Mouse (Mus musculus): ENCODE results near the gene Ppp4c.

DNA sequence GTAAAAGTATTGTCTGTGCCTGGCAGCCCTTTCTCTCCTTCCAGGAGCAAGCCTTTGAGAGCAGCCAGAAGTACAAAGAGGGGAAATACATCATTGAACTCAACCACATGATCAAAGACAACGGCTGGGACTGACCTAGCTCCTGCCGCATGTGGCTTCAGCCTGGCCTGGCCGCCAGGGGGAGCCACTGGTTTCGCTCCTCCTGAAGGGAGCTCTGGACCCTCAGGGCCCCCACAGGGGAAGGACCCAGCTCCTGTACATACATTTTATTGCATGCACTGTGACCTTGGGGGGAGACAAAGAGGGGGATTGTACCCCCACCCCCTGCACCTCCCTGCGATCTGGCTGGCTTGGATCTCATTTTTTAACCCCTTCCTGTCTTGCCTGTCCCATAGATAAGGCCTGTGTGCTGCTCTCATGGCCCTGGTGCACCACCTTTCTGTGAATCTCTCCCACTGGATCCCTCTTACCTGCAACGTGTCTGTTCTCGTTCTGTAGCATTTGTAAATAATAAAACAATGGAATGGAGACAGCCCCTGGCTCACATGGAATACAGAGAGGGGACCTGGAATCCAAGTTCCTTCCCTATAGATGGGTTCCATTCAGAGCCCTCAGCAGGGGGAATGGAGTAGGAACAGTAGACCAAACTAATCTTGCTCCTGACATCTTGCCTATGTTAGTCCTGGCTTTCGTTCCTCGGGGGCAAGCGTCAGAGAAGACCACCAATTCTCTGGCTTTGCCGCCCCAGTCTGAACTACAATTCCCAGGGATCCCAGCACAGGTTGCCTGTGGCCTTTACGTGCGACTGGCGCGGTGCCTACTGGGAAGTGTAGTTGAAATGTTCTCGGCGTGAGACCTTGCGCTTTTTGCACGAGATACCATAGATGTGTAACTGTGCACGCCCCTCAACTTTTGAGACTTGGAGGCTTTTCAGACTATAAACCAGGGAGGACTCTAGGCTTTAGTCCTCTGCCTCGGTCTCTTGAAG is 12.0 kb downstream of the Ppp4c start:
- TF ChIP-seq CTCF (IDR thresholded peaks at IDR 0.05; ENCODE audit: control insufficient read depth, insufficient read depth, insufficient read length) (peak; percentile 88), MYOG (IDR thresholded peaks at IDR 0.05; ENCODE audit: control insufficient read depth, extremely low read depth, insufficient read length) (no peak)

Measured in C2C12 (cell line).